Mouse (Mus musculus): ENCODE measurements around the gene Tcf3. TPM values are rescaled to one million over a fixed set of nuclear protein-coding genes. Genes with fewer than 3 reads are reported as not detected.

Tcf3 gene
- polyA plus RNA-seq, 1 experiment = 78.2 TPM

DNA sequence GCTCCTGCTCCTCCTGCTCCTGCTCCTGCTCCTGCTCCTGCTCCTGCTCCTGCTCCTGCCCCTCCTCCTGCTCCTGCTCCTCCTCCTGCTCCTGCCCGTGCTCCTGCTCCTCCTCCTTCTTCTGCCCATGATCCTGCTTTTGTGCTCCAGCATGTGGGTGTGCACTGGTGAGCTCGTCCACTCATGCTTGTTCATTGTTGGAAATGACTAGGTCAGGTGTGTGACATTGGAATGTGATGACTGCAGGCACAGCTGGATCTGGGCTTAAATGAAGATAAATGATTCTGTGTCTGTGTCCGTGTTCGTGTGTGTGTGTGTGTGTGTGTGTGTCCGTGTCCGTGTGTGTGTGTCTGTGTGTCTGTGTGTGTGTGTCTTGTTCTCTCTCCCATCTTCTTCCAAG, 65.1 kb downstream of the Tcf3 start:
- H3K36me3 ChIP-seq (ENCODE audit: control insufficient read depth, insufficient read depth, low read length, poor library complexity, severe bottlenecking) = no peaks in the 10 kb centered on the region

DNA sequence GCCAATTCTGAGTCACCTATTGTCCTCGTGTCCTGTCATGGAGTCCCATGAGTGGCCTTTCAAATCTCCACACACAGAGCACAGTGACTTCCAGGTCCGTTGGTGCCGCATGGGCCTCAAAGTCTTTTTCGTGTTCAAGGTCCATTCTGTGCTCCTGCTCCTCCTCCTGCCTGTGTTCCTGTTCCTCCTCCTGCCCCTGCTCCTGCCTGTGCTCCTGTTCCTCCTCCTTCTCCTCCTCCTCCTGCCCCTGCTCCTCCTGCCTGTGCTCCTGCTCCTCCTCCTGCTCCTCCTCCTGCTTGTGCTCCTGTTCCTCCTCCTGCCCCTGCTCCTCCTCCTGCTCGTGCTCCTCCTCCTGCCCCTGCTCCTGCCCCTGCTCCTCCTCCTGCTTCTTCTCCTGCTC, 65.5 kb downstream of the Tcf3 start:
- Histone ChIP-seq H3K9ac (ENCODE audit: low read depth, poor library complexity, severe bottlenecking) (no peak overlapping the region), H3K27ac (ENCODE audit: insufficient read depth, low read length) (no peak overlapping the region), H3K4me3 (ENCODE audit: low read depth, low read length) (no peak overlapping the region), H3K36me3 (ENCODE audit: control insufficient read depth, insufficient read depth, low read length, poor library complexity, severe bottlenecking) (no peaks in the 10 kb centered on the region), H3K4me1 (ENCODE audit: control insufficient read depth, insufficient read depth, low read length) (peaks cover 7% of the 10 kb centered on the region), H3K27me3 (ENCODE audit: control insufficient read depth, insufficient read depth, low read length, poor library complexity, severe bottlenecking) (no peaks in the 10 kb centered on the region), H3K9me3 (replicated peaks; ENCODE audit: control insufficient read depth, insufficient read depth, low read length, poor library complexity, severe bottlenecking) (no peaks in the 10 kb centered on the region)
- TF ChIP-seq CTCF (IDR thresholded peaks at IDR 0.05; ENCODE audit: low read depth, low read length) (no peak), POLR2A (IDR thresholded peaks at IDR 0.05; ENCODE audit: insufficient read depth, low read length) (no peak), EP300 (IDR thresholded peaks at IDR 0.05; ENCODE audit: insufficient read depth, low read depth, low read length) (no peak)

More for the DNA sequence above, 65.1 kb downstream of the Tcf3 start:
- Histone ChIP-seq H3K4me1 (ENCODE audit: control insufficient read depth, insufficient read depth, low read length) (peaks cover 7% of the 10 kb centered on the region), H3K4me3 (ENCODE audit: low read depth, low read length) (no peak overlapping the region), H3K9ac (ENCODE audit: low read depth, poor library complexity, severe bottlenecking) (no peak overlapping the region), H3K9me3 (replicated peaks; ENCODE audit: control insufficient read depth, insufficient read depth, low read length, poor library complexity, severe bottlenecking) (no peaks in the 10 kb centered on the region), H3K27me3 (ENCODE audit: control insufficient read depth, insufficient read depth, low read length, poor library complexity, severe bottlenecking) (no peaks in the 10 kb centered on the region), H3K27ac (ENCODE audit: insufficient read depth, low read length) (no peak overlapping the region)
- TF ChIP-seq EP300 (IDR thresholded peaks at IDR 0.05; ENCODE audit: insufficient read depth, low read depth, low read length) (no peak), POLR2A (IDR thresholded peaks at IDR 0.05; ENCODE audit: insufficient read depth, low read length) (no peak), CTCF (IDR thresholded peaks at IDR 0.05; ENCODE audit: low read depth, low read length) (no peak)

GRCm38 (mm10) chr10:80365736-80366135, 67.7 kb downstream of the Tcf3 start:
- TF ChIP-seq POLR2A (IDR thresholded peaks at IDR 0.05; ENCODE audit: insufficient read depth, low read length) = no peak
- no peak for TF ChIP-seq EP300 (IDR thresholded peaks at IDR 0.05; ENCODE audit: insufficient read depth, low read depth, low read length)
- TF ChIP-seq CTCF (IDR thresholded peaks at IDR 0.05; ENCODE audit: low read depth, low read length) = no peak
- Histone ChIP-seq H3K4me3 (ENCODE audit: low read depth, low read length) (no peak overlapping the region), H3K9ac (ENCODE audit: low read depth, poor library complexity, severe bottlenecking) (no peak overlapping the region), H3K27ac (ENCODE audit: insufficient read depth, low read length) (no peak overlapping the region), H3K4me1 (ENCODE audit: control insufficient read depth, insufficient read depth, low read length) (peaks cover 3% of the 10 kb centered on the region), H3K9me3 (replicated peaks; ENCODE audit: control insufficient read depth, insufficient read depth, low read length, poor library complexity, severe bottlenecking) (no peaks in the 10 kb centered on the region), H3K36me3 (ENCODE audit: control insufficient read depth, insufficient read depth, low read length, poor library complexity, severe bottlenecking) (no peaks in the 10 kb centered on the region), H3K27me3 (ENCODE audit: control insufficient read depth, insufficient read depth, low read length, poor library complexity, severe bottlenecking) (no peaks in the 10 kb centered on the region)

DNA sequence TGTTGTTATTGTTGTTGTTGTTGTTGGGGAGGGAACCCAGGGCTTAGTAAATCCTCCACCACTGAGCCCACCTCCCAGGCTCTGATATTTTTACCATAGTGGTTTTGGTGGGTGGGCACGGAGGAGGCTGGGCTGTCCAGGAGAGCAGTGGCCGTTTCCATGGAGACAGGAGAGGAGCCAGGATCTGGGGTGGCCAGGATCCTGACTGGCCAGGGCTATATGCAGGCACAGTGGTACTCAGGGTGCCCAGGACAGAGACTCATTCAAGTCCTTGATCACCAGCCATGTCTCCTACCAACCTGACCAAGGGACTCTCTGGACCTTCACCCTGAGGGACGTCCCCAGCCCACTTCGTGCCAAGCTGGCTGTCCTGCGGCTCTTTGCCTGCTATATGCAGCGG, 69.7 kb downstream of the Tcf3 start:
- H3K4me3 ChIP-seq (ENCODE audit: low read depth, low read length) = no peak overlapping the region

More for the DNA sequence above, 69.7 kb downstream of the Tcf3 start:
- Histone ChIP-seq H3K9me3 (replicated peaks; ENCODE audit: control insufficient read depth, insufficient read depth, low read length, poor library complexity, severe bottlenecking) (no peaks in the 10 kb centered on the region), H3K36me3 (ENCODE audit: control insufficient read depth, insufficient read depth, low read length, poor library complexity, severe bottlenecking) (no peaks in the 10 kb centered on the region), H3K4me1 (ENCODE audit: control insufficient read depth, insufficient read depth, low read length) (peaks cover 3% of the 10 kb centered on the region), H3K27ac (ENCODE audit: insufficient read depth, low read length) (no peak overlapping the region), H3K9ac (ENCODE audit: low read depth, poor library complexity, severe bottlenecking) (no peak overlapping the region), H3K27me3 (ENCODE audit: control insufficient read depth, insufficient read depth, low read length, poor library complexity, severe bottlenecking) (no peaks in the 10 kb centered on the region)
- TF ChIP-seq CTCF (IDR thresholded peaks at IDR 0.05; ENCODE audit: low read depth, low read length) (no peak), POLR2A (IDR thresholded peaks at IDR 0.05; ENCODE audit: insufficient read depth, low read length) (no peak), EP300 (IDR thresholded peaks at IDR 0.05; ENCODE audit: insufficient read depth, low read depth, low read length) (no peak)

Other genes with a start within 250 kb of the Tcf3 start
- gene Mum1, start 207.2 kb downstream of the Tcf3 start, polyA plus RNA-seq (2011; ENCODE audit: insufficient read depth, insufficient read length, low read depth, missing spikeins) = 35.7 and 36.5 TPM in 2 replicates
- 63.9 and 72.8 TPM in 2 replicates for gene Ndufs7, start 184.5 kb downstream of the Tcf3 start, polyA plus RNA-seq (2011; ENCODE audit: insufficient read depth, insufficient read length, low read depth, missing spikeins)
- gene Gamt, start 172.6 kb downstream of the Tcf3 start, polyA plus RNA-seq (2011; ENCODE audit: insufficient read depth, insufficient read length, low read depth, missing spikeins) = 0.68 and 0.82 TPM in 2 replicates
- 175 and 192 TPM in 2 replicates for gene Dazap1, start 172.2 kb downstream of the Tcf3 start, polyA plus RNA-seq (2011; ENCODE audit: insufficient read depth, insufficient read length, low read depth, missing spikeins)
- 2,641 and 2,952 TPM in 2 replicates for gene Rps15, start 141.2 kb downstream of the Tcf3 start, polyA plus RNA-seq (2011; ENCODE audit: insufficient read depth, insufficient read length, low read depth, missing spikeins)
- gene Apc2, start 137.7 kb downstream of the Tcf3 start, polyA plus RNA-seq (2011; ENCODE audit: insufficient read depth, insufficient read length, low read depth, missing spikeins) = 3.2 and 3.8 TPM in 2 replicates
- 11.6 and 13.2 TPM in 2 replicates for gene 2310011J03Rik, start 113.1 kb downstream of the Tcf3 start, polyA plus RNA-seq (2011; ENCODE audit: insufficient read depth, insufficient read length, low read depth, missing spikeins)
- 2.8 and 3.1 TPM in 2 replicates for gene Pcsk4, start 104.1 kb downstream of the Tcf3 start, polyA plus RNA-seq (2011; ENCODE audit: insufficient read depth, insufficient read length, low read depth, missing spikeins)
- 17.3 and 17.6 TPM in 2 replicates for gene Reep6, start 103.7 kb downstream of the Tcf3 start, polyA plus RNA-seq (2011; ENCODE audit: insufficient read depth, insufficient read length, low read depth, missing spikeins)
- gene Adamtsl5, start 85.2 kb downstream of the Tcf3 start, polyA plus RNA-seq (2011; ENCODE audit: insufficient read depth, insufficient read length, low read depth, missing spikeins) = 3.8 and 5.4 TPM in 2 replicates
- 11.1 and 12.6 TPM in 2 replicates for gene Plk5, start 77.2 kb downstream of the Tcf3 start, polyA plus RNA-seq (2011; ENCODE audit: insufficient read depth, insufficient read length, low read depth, missing spikeins)
- 25.0 and 28.0 TPM in 2 replicates for gene Mex3d, start 46.0 kb downstream of the Tcf3 start, polyA plus RNA-seq (2011; ENCODE audit: insufficient read depth, insufficient read length, low read depth, missing spikeins)
- 81.3 and 84.8 TPM in 2 replicates for gene Mbd3, start 34.1 kb downstream of the Tcf3 start, polyA plus RNA-seq (2011; ENCODE audit: insufficient read depth, insufficient read length, low read depth, missing spikeins)
- gene Uqcr11, start 26.8 kb downstream of the Tcf3 start, polyA plus RNA-seq (2011; ENCODE audit: insufficient read depth, insufficient read length, low read depth, missing spikeins) = 199 and 223 TPM in 2 replicates
- gene Onecut3, start 61.2 kb upstream of the Tcf3 start, polyA plus RNA-seq (2011; ENCODE audit: insufficient read depth, insufficient read length, low read depth, missing spikeins) = not detected in 2 replicates
- 1.2 and 1.6 TPM in 2 replicates for gene Atp8b3, start 105.5 kb upstream of the Tcf3 start, polyA plus RNA-seq (2011; ENCODE audit: insufficient read depth, insufficient read length, low read depth, missing spikeins)
- gene Rexo1, start 127.9 kb upstream of the Tcf3 start, polyA plus RNA-seq (2011; ENCODE audit: insufficient read depth, insufficient read length, low read depth, missing spikeins) = 29.5 and 32.8 TPM in 2 replicates
- gene Klf16, start 143.7 kb upstream of the Tcf3 start, polyA plus RNA-seq (2011; ENCODE audit: insufficient read depth, insufficient read length, low read depth, missing spikeins) = 24.9 TPM in 2 replicates
- gene Abhd17a, start 156.7 kb upstream of the Tcf3 start, polyA plus RNA-seq (2011; ENCODE audit: insufficient read depth, insufficient read length, low read depth, missing spikeins) = 35.8 and 49.5 TPM in 2 replicates
- 58.4 and 68.9 TPM in 2 replicates for gene Scamp4, start 169.2 kb upstream of the Tcf3 start, polyA plus RNA-seq (2011; ENCODE audit: insufficient read depth, insufficient read length, low read depth, missing spikeins)
- gene Adat3, start 169.2 kb upstream of the Tcf3 start, polyA plus RNA-seq (2011; ENCODE audit: insufficient read depth, insufficient read length, low read depth, missing spikeins) = 3.6 and 5.4 TPM in 2 replicates
- gene Gm49322, start 172.4 kb upstream of the Tcf3 start, polyA plus RNA-seq (2011; ENCODE audit: insufficient read depth, insufficient read length, low read depth, missing spikeins) = 2.4 and 2.8 TPM in 2 replicates
- 82.7 and 84.6 TPM in 2 replicates for gene Csnk1g2, start 189.2 kb upstream of the Tcf3 start, polyA plus RNA-seq (2011; ENCODE audit: insufficient read depth, insufficient read length, low read depth, missing spikeins)
- 45.6 and 47.1 TPM in 2 replicates for gene Btbd2, start 223.4 kb upstream of the Tcf3 start, polyA plus RNA-seq (2011; ENCODE audit: insufficient read depth, insufficient read length, low read depth, missing spikeins)
- 54.6 and 57.4 TPM in 2 replicates for gene Mknk2, start 244.5 kb upstream of the Tcf3 start, polyA plus RNA-seq (2011; ENCODE audit: insufficient read depth, insufficient read length, low read depth, missing spikeins)

All from ES-Bruce4 (cell line).